Mouse (Mus musculus): ENCODE results near the gene Olfr577. TPM values are rescaled to one million over a fixed set of nuclear protein-coding genes. Genes with fewer than 3 reads are reported as not detected.

Olfr577 gene
- polyA plus RNA-seq (2017; shearing (Covaris generic)): not detected

DNA sequence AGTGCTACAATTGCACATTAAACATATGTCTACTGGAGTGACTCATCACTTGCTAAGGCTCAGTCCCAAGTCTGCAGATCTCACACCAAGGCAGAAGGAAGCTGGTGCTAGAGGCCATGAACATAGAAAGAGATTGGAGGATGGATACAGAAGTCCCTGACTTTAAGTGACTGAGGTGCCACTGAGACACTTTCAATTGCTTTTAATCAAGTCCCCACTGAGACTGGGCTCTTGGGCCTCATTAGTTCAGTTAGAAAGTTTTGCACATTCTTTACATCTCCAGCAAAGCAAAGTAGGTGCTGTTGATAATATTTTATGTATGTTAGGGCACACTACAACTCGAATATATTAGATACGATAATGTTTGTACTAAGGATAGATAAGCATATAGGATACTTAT is at the start of gene Olfr577:
Gene Olfr577 (minus strand): TSS at position 101 of the 400 bp plus-strand sequence.
- no peak for ATAC-seq

DNA sequence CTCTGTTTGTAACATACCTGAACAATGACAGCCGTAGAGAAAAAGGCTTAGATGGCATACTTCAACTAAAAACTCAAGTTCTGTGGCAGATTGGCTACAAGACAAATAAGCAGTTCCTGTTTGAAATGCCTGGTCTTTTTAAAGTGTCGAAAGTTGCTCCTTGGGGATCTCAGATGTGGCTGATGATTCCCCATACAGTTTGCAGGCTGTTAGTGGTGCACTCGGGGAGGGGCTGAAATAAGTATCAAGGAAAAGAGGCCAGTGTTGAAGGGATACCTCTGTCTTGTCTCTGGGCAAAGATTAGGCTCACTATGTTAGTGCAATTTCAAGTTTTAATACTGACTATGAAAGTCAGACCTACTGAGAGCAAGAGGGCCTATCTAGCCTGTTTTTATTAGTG is 13.5 kb upstream of the Olfr577 start, which contains the start of gene Olfr578:
Gene Olfr578 (minus strand): TSS at position 101 of the 400 bp plus-strand sequence.
- no peak for ATAC-seq

DNA sequence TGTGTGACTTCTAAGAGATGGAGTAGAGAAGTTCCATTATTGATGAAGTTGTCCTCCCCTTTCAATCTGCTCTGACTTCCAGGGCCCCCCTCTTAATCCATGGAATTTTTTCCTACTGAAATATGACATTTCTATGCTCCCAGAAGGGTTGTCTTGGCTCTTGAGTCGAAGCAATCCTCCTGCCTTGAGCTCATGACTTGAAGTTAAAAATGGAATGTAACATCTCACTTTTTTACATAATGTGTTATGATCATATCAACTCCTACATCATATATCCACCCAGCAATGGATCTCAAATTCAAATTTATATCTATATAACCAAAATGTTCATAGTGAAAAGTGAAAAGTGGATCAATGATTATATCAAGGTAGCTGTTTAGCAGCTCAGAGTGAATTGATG is 1.3 kb downstream of the Olfr577 start:
- no peak for ATAC-seq

DNA sequence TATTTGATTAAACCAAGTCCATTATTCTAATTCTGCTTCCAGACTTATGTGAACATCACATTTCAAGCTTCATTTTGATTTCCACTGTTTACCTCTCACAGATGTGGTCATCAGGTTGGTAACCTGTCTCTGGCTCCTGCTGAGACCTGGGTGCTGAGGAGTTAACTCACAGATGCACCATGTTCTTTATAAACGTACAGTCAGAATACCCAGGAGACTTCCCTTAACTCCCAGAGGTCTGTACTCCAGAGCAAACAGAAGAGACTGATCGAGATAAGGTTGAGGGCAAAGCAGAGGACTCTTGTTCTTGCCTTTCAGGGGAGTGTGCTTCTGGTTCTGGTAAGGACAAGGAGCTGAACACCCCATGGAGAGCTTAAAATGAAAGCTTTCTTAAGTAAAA is 13.4 kb downstream of the Olfr577 start, which contains the start of gene Olfr576:
Gene Olfr576 (plus strand): TSS at position 301 of the 400 bp plus-strand sequence.
- no peak for ATAC-seq

DNA sequence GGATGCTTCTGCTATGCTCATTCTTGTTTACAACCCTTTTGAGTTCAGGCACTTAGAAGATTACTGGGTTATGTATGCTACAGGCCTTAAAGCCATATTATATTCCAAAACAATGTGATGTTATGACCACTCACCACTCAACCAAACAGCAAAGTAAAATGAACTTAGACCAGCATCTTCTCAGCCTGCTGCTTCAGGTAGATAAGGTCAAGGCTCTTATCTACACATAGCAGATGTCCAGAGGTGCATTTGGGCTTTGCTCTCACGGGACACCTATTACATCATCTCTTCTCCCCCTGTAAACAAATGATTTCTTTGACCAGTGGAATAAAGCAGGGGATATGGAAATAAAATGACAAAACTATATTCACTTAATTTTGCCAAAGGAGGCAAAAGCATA is 17.1 kb downstream of the Olfr577 start, which contains the start of gene Olfr575:
Gene Olfr575 (minus strand): TSS at position 183 of the 400 bp plus-strand sequence.
- ATAC-seq: no peak

DNA sequence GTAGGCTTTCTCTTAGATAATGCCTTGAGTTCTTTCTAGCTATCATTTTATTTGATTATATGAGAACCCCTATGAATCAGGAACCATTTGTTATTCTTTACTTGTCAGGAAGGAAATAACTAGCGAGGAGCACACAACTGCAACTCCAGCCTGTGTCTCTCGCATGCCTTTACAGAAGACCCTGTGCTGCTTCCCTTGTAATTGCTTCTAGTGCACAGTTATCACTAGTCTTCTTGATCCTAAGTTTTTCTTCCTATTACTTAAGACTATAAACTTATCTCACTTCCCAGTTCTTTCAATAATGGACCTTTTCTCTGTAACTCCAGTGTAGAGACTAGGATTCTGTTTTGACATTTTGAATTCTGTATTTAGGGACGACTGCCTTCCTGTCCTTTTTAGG is 17.6 kb downstream of the Olfr577 start:
- ATAC-seq: no peak

DNA sequence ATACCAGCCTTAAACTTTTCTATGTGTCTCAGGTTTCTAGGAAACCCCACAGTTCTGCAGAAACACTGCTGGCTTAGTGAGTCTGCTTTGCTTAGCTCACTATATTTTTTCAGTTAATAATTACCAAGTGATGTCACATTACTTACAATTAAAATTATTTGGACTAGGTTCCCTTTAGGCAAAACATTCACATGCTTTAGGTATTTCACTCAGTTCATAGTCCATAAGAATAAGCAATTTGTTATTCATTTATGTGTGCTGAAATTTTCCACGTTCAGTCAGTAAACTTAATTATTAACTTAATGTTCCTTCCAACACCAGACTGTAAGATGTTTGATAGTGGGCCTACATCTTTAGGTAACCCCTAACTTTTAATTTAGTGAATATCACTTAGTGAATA is 25.0 kb downstream of the Olfr577 start:
- ATAC-seq: no peak

DNA sequence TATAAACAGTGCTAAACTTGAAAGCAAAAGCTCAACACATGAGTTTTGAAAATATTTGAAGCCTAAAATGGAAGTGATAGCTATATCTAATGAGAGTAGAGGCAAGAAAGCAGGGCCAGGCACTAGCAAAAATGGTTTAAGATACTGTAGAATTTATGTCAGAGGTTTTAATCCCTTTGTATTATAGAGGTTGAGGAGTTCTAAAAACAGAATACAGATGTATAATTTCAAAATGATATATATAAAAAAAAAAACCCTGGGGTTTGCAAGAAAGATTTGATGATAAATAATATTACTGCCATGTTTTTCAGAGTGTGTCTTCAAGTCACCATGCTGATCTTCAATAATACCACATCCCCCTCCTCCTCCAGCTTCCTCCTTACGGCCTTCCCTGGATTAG is 27.6 kb downstream of the Olfr577 start, which contains the start of gene Olfr574:
Gene Olfr574 (plus strand): TSS at position 301 of the 400 bp plus-strand sequence.
- no peak for ATAC-seq

DNA sequence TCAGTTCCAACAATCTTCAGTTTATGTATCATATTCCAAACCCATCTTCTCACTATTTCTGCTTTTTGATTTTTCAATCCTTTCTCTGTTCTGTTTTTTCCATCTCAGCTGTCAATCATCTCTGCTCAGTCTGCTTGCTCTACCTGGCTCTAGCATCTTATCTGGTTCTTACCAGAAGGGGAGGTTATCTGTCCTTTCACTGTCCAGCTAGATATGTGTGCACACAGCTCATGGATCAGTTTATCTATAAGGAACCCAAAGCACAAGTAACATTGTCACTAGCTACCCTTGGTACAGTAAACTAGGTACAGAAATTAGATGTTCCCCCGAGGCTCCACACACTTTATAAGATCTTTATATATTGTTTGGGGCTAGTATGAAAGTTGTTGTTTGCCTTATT is 32.3 kb downstream of the Olfr577 start:
- ATAC-seq: no peak

DNA sequence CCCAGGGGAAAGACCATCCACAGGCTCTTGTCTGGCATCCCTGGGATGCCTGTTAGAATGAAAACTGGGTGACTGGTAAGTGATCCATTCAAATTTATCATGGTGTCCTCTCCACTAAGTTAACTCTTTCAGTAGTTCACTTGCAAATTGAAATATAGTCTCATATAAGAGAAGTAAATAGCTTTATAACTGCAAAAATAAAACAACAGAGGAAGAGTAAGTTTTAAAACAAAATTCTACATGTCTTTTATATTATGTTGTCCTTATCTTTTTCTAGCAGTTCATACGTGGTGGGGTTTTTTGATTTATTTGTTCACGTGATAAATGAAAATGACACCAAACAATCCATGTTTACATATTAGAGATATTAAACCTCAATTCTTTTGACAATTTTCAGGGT is 33.3 kb downstream of the Olfr577 start, which contains the start of gene Olfr573-ps1:
Gene Olfr573-ps1 (minus strand): TSS at position 101 of the 400 bp plus-strand sequence.
- ATAC-seq: no peak

DNA sequence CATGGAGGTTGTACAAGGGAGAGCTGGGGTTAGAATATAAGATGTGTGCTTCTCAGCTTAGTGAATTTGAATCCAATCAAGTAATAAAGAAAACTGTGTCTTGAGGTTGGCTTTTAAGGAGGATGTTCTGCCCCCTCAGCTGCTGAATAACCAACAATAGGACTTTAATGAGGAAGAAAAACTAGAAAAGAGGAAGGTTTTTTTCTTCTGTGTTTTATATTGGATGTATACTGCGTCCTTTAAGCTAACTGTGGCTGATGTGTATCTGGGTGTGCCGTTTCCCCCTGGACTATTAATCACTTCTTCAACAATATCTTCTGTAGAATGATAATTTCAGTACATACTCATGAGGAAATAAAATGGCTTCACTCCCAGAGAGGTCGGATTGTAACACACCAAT is 48.6 kb downstream of the Olfr577 start:
- ATAC-seq: no peak

DNA sequence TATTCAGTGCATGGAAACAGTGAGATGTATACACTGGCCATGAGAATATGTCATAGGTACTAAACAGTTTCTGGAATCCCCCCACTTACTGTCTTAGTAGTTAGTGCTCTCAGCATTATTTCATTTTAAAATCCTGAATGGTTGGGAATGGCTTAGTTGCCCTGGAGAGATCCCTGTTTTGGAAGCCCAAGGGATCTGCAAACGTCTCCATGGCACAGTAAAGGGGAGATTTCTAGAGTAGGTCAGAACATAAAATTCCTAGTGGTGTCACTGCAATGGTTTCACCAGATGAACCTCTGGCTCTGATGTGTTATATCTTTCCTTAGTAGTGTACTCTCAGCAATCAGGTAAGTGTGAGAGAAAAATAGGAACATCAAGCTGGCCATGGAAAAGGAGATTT is 51.6 kb downstream of the Olfr577 start, which contains the start of gene Olfr572:
Gene Olfr572 (plus strand): TSS at position 301 of the 400 bp plus-strand sequence.
- no peak for ATAC-seq

Other genes with a start within 250 kb of the Olfr577 start
- not detected for gene Olfr559, start 248.5 kb downstream of the Olfr577 start, polyA plus RNA-seq (2017; shearing (Covaris generic))
- not detected for gene Olfr560, start 216.6 kb downstream of the Olfr577 start, polyA plus RNA-seq (2017; shearing (Covaris generic))
- not detected for gene Olfr78, start 216.5 kb downstream of the Olfr577 start, polyA plus RNA-seq (2017; shearing (Covaris generic))
- not detected for gene Olfr561, start 204.7 kb downstream of the Olfr577 start, polyA plus RNA-seq (2017; shearing (Covaris generic))
- gene Olfr564, start 172.5 kb downstream of the Olfr577 start, polyA plus RNA-seq (2017; shearing (Covaris generic)): not detected
- gene Olfr566, start 117.2 kb downstream of the Olfr577 start, polyA plus RNA-seq (2017; shearing (Covaris generic)): not detected
- not detected for gene Olfr568, start 98.8 kb downstream of the Olfr577 start, polyA plus RNA-seq (2017; shearing (Covaris generic))
- not detected for gene Olfr569, start 85.1 kb downstream of the Olfr577 start, polyA plus RNA-seq (2017; shearing (Covaris generic))
- gene Olfr570, start 81.4 kb downstream of the Olfr577 start, polyA plus RNA-seq (2017; shearing (Covaris generic)): not detected
- not detected for gene Olfr571, start 58.4 kb downstream of the Olfr577 start, polyA plus RNA-seq (2017; shearing (Covaris generic))
- not detected for gene Olfr572, start 51.5 kb downstream of the Olfr577 start, polyA plus RNA-seq (2017; shearing (Covaris generic))
- gene Olfr573-ps1, start 33.4 kb downstream of the Olfr577 start, polyA plus RNA-seq (2017; shearing (Covaris generic)): not detected
- not detected for gene Olfr574, start 27.5 kb downstream of the Olfr577 start, polyA plus RNA-seq (2017; shearing (Covaris generic))
- gene Olfr575, start 17.2 kb downstream of the Olfr577 start, polyA plus RNA-seq (2017; shearing (Covaris generic)): not detected
- not detected for gene Olfr576, start 13.3 kb downstream of the Olfr577 start, polyA plus RNA-seq (2017; shearing (Covaris generic))
- gene Olfr578, start 13.4 kb upstream of the Olfr577 start, polyA plus RNA-seq (2017; shearing (Covaris generic)): not detected
- gene Olfr582, start 62.1 kb upstream of the Olfr577 start, polyA plus RNA-seq (2017; shearing (Covaris generic)): not detected
- not detected for gene Olfr583, start 75.4 kb upstream of the Olfr577 start, polyA plus RNA-seq (2017; shearing (Covaris generic))
- gene Olfr584, start 105.9 kb upstream of the Olfr577 start, polyA plus RNA-seq (2017; shearing (Covaris generic)): not detected
- gene Olfr585, start 121.8 kb upstream of the Olfr577 start, polyA plus RNA-seq (2017; shearing (Covaris generic)): not detected
- gene Olfr586, start 149.7 kb upstream of the Olfr577 start, polyA plus RNA-seq (2017; shearing (Covaris generic)): not detected
- under 1 TPM in 1 of 3 experiments, not detected in 2; 0.16 TPM for gene Olfr588-ps1, start 164.9 kb upstream of the Olfr577 start, polyA plus RNA-seq (2017; shearing (Covaris generic))
- gene Olfr589, start 180.4 kb upstream of the Olfr577 start, polyA plus RNA-seq (2017; shearing (Covaris generic)): not detected
- gene Olfr591, start 202.4 kb upstream of the Olfr577 start, polyA plus RNA-seq (2017; shearing (Covaris generic)): under 1 TPM in 1 of 3 experiments, not detected in 2; 0.28 TPM
- gene Olfr592, start 208.9 kb upstream of the Olfr577 start, polyA plus RNA-seq (2017; shearing (Covaris generic)): under 1 TPM in 1 of 3 experiments, not detected in 2; 0.06 TPM
- not detected for gene Olfr593, start 235.9 kb upstream of the Olfr577 start, polyA plus RNA-seq (2017; shearing (Covaris generic))
- not detected for gene Olfr594, start 241.1 kb upstream of the Olfr577 start, polyA plus RNA-seq (2017; shearing (Covaris generic))

Data from inflammation-experienced regulatory T-cells, adult 6 months (primary cell).